Mouse (Mus musculus): ENCODE results near the gene Tmx1. TPM values are rescaled to one million over a fixed set of nuclear protein-coding genes. Genes with fewer than 3 reads are reported as not detected.

The Tmx1 gene
- 10 to 100 TPM; 28.7 to 30.2 TPM for total RNA-seq (2021)
- long read RNA-seq, experiment 1, transcript Tmx1-201 (8 exons, 2,795 nt) = major isoform, 37 of 42 reads
- long read RNA-seq, experiment 1, partial matches to known transcripts = 5 of 42 reads
- long read RNA-seq, experiment 1, other reads (novel, unspliced or antisense) = 0 of 42 reads
- long read RNA-seq, experiment 2, transcript Tmx1-201 (8 exons, 2,795 nt) = major isoform, 20 of 25 reads
- long read RNA-seq, experiment 2, partial matches to known transcripts = 0 of 25 reads
- long read RNA-seq, experiment 2, other reads (novel, unspliced or antisense) = 5 of 25 reads

GRCm38 (mm10) chr12:70452726-70453645 lies at the start of gene Tmx1:
Gene Tmx1 (plus strand): TSS chr12:70453095.
- DNase-seq (ENCODE audit: low spot score in 2 of 2) = peak; percentile 97 to 98

GRCm38 (mm10) chr12:70404327-70404726 lies 48.6 kb upstream of the Tmx1 start:
- DNase-seq (ENCODE audit: low spot score in 2 of 2) = peak; percentile 89 to 93

- DNase-seq (ENCODE audit: low spot score in 2 of 2) = no peak
Observed at GRCm38 (mm10) chr12:70408396-70408795, 44.5 kb upstream of the Tmx1 start.

GRCm38 (mm10) chr12:70409600-70409999 lies 43.3 kb upstream of the Tmx1 start:
- DNase-seq (ENCODE audit: low spot score in 2 of 2) = no peak

GRCm38 (mm10) chr12:70420216-70420615 lies 32.7 kb upstream of the Tmx1 start:
- no peak for DNase-seq (ENCODE audit: low spot score in 2 of 2)

- DNase-seq (ENCODE audit: low spot score in 2 of 2) = no peak
Observed at GRCm38 (mm10) chr12:70421028-70421427, 31.9 kb upstream of the Tmx1 start.

GRCm38 (mm10) chr12:70422322-70423118 lies 30.4 kb upstream of the Tmx1 start:
- DNase-seq (ENCODE audit: low spot score in 2 of 2) = no peak

- DNase-seq (ENCODE audit: low spot score in 2 of 2) = no peak
Observed at GRCm38 (mm10) chr12:70427885-70428284, 25.0 kb upstream of the Tmx1 start.

- no peak for DNase-seq (ENCODE audit: low spot score in 2 of 2)
Observed at GRCm38 (mm10) chr12:70429637-70430036, 23.3 kb upstream of the Tmx1 start.

- DNase-seq (ENCODE audit: low spot score in 2 of 2) = peak; percentile 37 to 66
Observed at GRCm38 (mm10) chr12:70430307-70430950, 22.5 kb upstream of the Tmx1 start.

GRCm38 (mm10) chr12:70431428-70431827 lies 21.5 kb upstream of the Tmx1 start:
- no peak for DNase-seq (ENCODE audit: low spot score in 2 of 2)

- DNase-seq (ENCODE audit: low spot score in 2 of 2) = no peak
Observed at GRCm38 (mm10) chr12:70449961-70450360, 2.9 kb upstream of the Tmx1 start.

GRCm38 (mm10) chr12:70451533-70451932 lies 1.4 kb upstream of the Tmx1 start:
- no peak for DNase-seq (ENCODE audit: low spot score in 2 of 2)

- no peak for DNase-seq (ENCODE audit: low spot score in 2 of 2)
Observed at GRCm38 (mm10) chr12:70452143-70452542, 752 bp upstream of the Tmx1 start.

- DNase-seq (ENCODE audit: low spot score in 2 of 2) = no peak
Observed at GRCm38 (mm10) chr12:70455226-70455625, 2.3 kb downstream of the Tmx1 start.

GRCm38 (mm10) chr12:70459546-70459945 lies 6.7 kb downstream of the Tmx1 start:
- no peak for DNase-seq (ENCODE audit: low spot score in 2 of 2)

GRCm38 (mm10) chr12:70464016-70464415 lies 11.1 kb downstream of the Tmx1 start:
- DNase-seq (ENCODE audit: low spot score in 2 of 2) = no peak

- no peak for DNase-seq (ENCODE audit: low spot score in 2 of 2)
Observed at GRCm38 (mm10) chr12:70475336-70475735, 22.4 kb downstream of the Tmx1 start.

- no peak for DNase-seq (ENCODE audit: low spot score in 2 of 2)
Observed at GRCm38 (mm10) chr12:70476884-70477576, 24.1 kb downstream of the Tmx1 start.

- peak; percentile 56 to 60 for DNase-seq (ENCODE audit: low spot score in 2 of 2)
Observed at GRCm38 (mm10) chr12:70477593-70478287, 24.8 kb downstream of the Tmx1 start.

Data from left cerebral cortex, adult 18-20 months (tissue).